Mouse (Mus musculus): ENCODE measurements around the gene Per2. TPM values are rescaled to one million over a fixed set of nuclear protein-coding genes. Genes with fewer than 3 reads are reported as not detected.

Per2 gene
- total and polyA plus RNA-seq, 3 experiments: 2.7 to 5.8 (median 4.7) TPM

DNA sequence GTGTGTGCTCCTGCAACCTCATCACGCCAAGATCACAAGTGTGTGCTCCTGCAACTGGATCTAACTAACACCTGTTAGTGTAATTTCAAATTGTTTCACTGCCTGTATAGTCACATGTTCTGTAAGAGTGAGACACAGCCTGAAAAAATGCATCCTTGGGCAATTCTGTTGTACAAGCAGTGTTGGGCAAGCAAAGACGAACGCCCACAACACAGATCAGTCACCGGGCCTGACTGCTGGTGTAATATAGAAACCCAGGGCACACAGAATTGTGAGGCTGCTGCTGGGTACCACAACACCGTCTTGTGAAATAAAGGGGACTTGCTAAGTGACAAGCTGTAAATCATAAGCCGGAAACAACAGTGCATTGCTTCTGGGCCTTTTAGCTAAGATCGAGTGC is 21.6 kb downstream of the Per2 start:
- H3K9ac ChIP-seq (ENCODE audit: insufficient read depth, low read depth): no peak overlapping the region
- peaks cover 35 to 67% of the 10 kb centered on the region in 2 experiments for H3K36me3 ChIP-seq (replicated peaks in 1 of 2; ENCODE audit: control insufficient read depth in 1 of 2, insufficient read depth in 1 of 2, low read length in 1 of 2)
- peaks cover 16 to 37% of the 10 kb centered on the region in 2 experiments for H3K4me1 ChIP-seq (ENCODE audit: control insufficient read depth in 1 of 2, insufficient read depth in 2 of 2)
- DNase-seq (ENCODE audit: extremely low read depth): no peak
- in situ Hi-C loops (cut with MboI; ENCODE audit: low pct_ligation_motif_present, low pct_unique_long_range_greater_than_20kb, low sequenced_read_pairs): no loop called here
- H3K9me3 ChIP-seq (replicated peaks; ENCODE audit: low read length): no peaks in the 10 kb centered on the region
- dilution Hi-C loops (cut with MboI; ENCODE audit: extremely low pct_ligation_motif_present, extremely low pct_unique_long_range_greater_than_20kb, low sequenced_read_pairs): no loop called here
- no peak overlapping the region for H3K4me3 ChIP-seq (replicated peaks in 1 of 3; ENCODE audit: low read depth in 2 of 3, low read length in 2 of 3, poor library complexity in 1 of 3)
- no peak overlapping the region for H3K4me2 ChIP-seq (ENCODE audit: insufficient read depth, low read depth, poor library complexity, severe bottlenecking)
- H3K27ac ChIP-seq (ENCODE audit: insufficient read depth, low read depth): no peak overlapping the region
- H3K27me3 ChIP-seq (replicated peaks): no peaks in the 10 kb centered on the region
- H3K79me2 ChIP-seq (replicated peaks; ENCODE audit: control insufficient read depth, extremely low read depth, insufficient read depth, poor library complexity, severe bottlenecking): no peaks in the 10 kb centered on the region
- TF ChIP-seq MYC (IDR thresholded peaks at IDR 0.05; ENCODE audit: low read depth, low read length) (no peak), POLR2A (IDR thresholded peaks at IDR 0.05; ENCODE audit: low read depth, low read length) (no peak), SMC3 (IDR thresholded peaks at IDR 0.05; ENCODE audit: low read depth, low read length) (no peak), ZNF384 (IDR thresholded peaks at IDR 0.05; ENCODE audit: low read depth, low read length) (no peak), TCF12 (IDR thresholded peaks at IDR 0.05; ENCODE audit: low read depth, low read length) (no peak), MXI1 (IDR thresholded peaks at IDR 0.05; ENCODE audit: low read depth, low read length) (no peak), JUND (conservative IDR thresholded peaks at IDR 0.05; ENCODE audit: low read depth, low read length) (no peak), MAZ (IDR thresholded peaks at IDR 0.05; ENCODE audit: low read depth, low read length) (no peak), USF1 (IDR thresholded peaks at IDR 0.05; ENCODE audit: low read depth, low read length) (no peak), NRF1 (IDR thresholded peaks at IDR 0.05; ENCODE audit: low read depth, low read length) (no peak), ZC3H11A (IDR thresholded peaks at IDR 0.05; ENCODE audit: low read depth, low read length) (no peak)

DNA sequence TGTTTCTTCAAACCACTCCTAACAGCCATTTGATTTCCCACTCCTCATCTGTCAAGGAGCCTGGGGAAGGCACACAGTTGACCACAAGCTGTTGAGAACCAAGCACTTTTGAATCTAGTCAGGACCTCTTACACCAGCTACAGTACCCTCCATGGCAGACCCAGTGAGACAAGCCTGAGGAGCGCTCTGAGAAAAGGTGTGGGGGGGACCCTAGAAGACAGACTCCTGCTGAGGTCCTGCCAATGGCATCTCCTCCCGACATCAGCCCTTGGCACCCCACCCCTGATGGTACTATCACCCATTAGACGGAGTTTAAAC is 22.1 kb downstream of the Per2 start:
- Histone ChIP-seq H3K27ac (ENCODE audit: insufficient read depth, low read depth) (no peak overlapping the region), H3K9ac (ENCODE audit: insufficient read depth, low read depth) (no peak overlapping the region), H3K36me3 (replicated peaks in 1 of 2; ENCODE audit: control insufficient read depth in 1 of 2, insufficient read depth in 1 of 2, low read length in 1 of 2) (peaks cover 35 to 68% of the 10 kb centered on the region in 2 experiments), H3K4me3 (replicated peaks in 1 of 3; ENCODE audit: low read depth in 2 of 3, low read length in 2 of 3, poor library complexity in 1 of 3) (no peak overlapping the region), H3K27me3 (replicated peaks) (no peaks in the 10 kb centered on the region), H3K4me2 (ENCODE audit: insufficient read depth, low read depth, poor library complexity, severe bottlenecking) (no peak overlapping the region), H3K79me2 (replicated peaks; ENCODE audit: control insufficient read depth, extremely low read depth, insufficient read depth, poor library complexity, severe bottlenecking) (no peaks in the 10 kb centered on the region), H3K4me1 (ENCODE audit: control insufficient read depth in 1 of 2, insufficient read depth in 2 of 2) (peaks cover 16 to 36% of the 10 kb centered on the region in 2 experiments), H3K9me3 (replicated peaks; ENCODE audit: low read length) (no peaks in the 10 kb centered on the region)
- in situ Hi-C loops (cut with MboI; ENCODE audit: low pct_ligation_motif_present, low pct_unique_long_range_greater_than_20kb, low sequenced_read_pairs) (no loop called here), dilution Hi-C loops (cut with MboI; ENCODE audit: extremely low pct_ligation_motif_present, extremely low pct_unique_long_range_greater_than_20kb, low sequenced_read_pairs) (no loop called here)
- no peak for DNase-seq (ENCODE audit: extremely low read depth)
- TF ChIP-seq TCF12 (IDR thresholded peaks at IDR 0.05; ENCODE audit: low read depth, low read length): no peak
- no peak for TF ChIP-seq BHLHE40 (IDR thresholded peaks at IDR 0.05; ENCODE audit: low read depth, low read length)
- TF ChIP-seq ZNF384 (IDR thresholded peaks at IDR 0.05; ENCODE audit: low read depth, low read length): no peak
- no peak for TF ChIP-seq MAFK (IDR thresholded peaks at IDR 0.05; ENCODE audit: insufficient replicate concordance, low read length)
- no peak for TF ChIP-seq KAT2A (IDR thresholded peaks at IDR 0.05; ENCODE audit: insufficient replicate concordance, low read length)
- TF ChIP-seq RAD21 (IDR thresholded peaks at IDR 0.05; ENCODE audit: low read depth, low read length): no peak
